Comparison of ENCODE assay signal across 8 mouse cellular contexts in the genomic region with DNA sequence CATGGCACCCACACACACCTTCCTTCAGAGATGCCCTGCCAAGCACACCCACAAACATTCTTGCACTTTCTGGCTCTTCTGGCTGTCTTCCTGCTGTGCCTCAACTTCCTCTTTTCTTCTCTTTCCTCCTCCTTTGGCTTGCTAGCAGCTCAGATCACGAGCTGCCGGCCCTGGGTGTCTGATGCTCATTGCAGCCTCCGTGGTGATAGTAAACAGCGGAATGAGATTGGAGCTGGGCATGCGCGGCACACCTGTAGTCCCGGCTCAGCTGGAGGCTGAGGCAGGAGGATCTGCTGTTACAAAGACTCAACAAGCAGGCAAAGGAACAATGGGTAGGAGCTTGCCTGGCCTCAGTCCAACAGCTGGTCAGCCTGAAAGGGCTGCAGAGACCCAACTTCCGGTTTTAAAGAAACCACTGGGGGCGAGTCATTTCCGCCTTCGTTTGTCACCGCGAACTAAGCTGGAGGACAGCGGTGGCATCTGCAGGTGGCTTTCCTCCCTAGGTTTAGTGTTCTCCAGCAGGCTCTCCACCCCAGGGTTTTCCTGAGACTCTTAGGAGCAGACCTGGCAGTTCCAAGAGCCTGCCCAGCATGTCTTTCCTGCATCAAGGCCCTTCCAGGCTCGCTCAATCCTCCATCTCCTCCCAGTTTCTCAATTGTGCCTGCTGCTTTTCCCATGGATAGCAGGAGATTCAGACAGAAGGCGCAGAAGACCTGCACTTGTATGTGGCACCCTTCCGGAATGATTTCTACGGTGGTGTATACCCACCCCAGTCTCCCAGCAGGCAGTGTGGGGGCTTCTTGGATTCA. TPM values are rescaled to one million over a fixed set of nuclear protein-coding genes. Genes with fewer than 3 reads are reported as not detected.
DNase-seq lines count a peak whose midpoint lies in the region; ATAC-seq and TF ChIP-seq lines count a peak whose summit lies in the region.

No protein-coding gene starts in this region.

- DNase-seq in embryo, embryonic 11 days, result peak; percentile 46
- no peak for DNase-seq in embryo, embryonic 9.5 days (ENCODE audit: extremely low spot score)
- DNase-seq in gastrocnemius, postnatal 25 days, result peak; percentile 58
- DNase-seq in induced T-regulatory cell, adult 2 months (ENCODE audit: low read depth), result peak; percentile 88
- peak in 1 of 3 experiments; percentile 50 for DNase-seq in liver, embryonic 14.5 days (ENCODE audit: low read depth in 3 of 3, low spot score in 3 of 3)
- no peak for DNase-seq in neural tube, embryonic 11.5 days (ENCODE audit: low spot score)
- peak; percentile 69 for DNase-seq in urinary bladder, postnatal 14 days (ENCODE audit: low spot score)

- H3K9ac ChIP-seq in liver, embryonic 14.5 days (replicated peaks), result peak overlapping the region; percentile 66
- no peak overlapping the region for H3K9ac ChIP-seq in neural tube, embryonic 11.5 days (ENCODE audit: low read length)

- H3K4me1 ChIP-seq in liver, embryonic 14.5 days (replicated peaks; ENCODE audit: control insufficient read depth in 2 of 2, insufficient read depth in 2 of 2, low read length in 1 of 2), result peaks cover 31 to 34% of the 10 kb centered on the region in 2 experiments
- H3K4me1 ChIP-seq in neural tube, embryonic 11.5 days (ENCODE audit: control insufficient read depth, insufficient read depth, low read length), result peaks cover 20% of the 10 kb centered on the region

- H3K4me3 ChIP-seq in liver, embryonic 14.5 days (ENCODE audit: insufficient read depth in 1 of 2, low read depth in 2 of 2, low read length in 2 of 2), result peak overlapping the region; percentile 54 to 67
- H3K4me3 ChIP-seq in neural tube, embryonic 11.5 days (ENCODE audit: low read depth, low read length), result no peak overlapping the region

- H3K27ac ChIP-seq in liver, embryonic 14.5 days, result peak overlapping the region; percentile 87
- peak overlapping the region; percentile 36; the same call in 1 of the 2 replicates for H3K27ac ChIP-seq in neural tube, embryonic 11.5 days (ENCODE audit: low read depth, low read length)

- 11% methylated on average over 18 of the region's 18 CpGs for WGBS in liver, embryonic 14.5 days (ENCODE audit: insufficient replicate concordance)
- WGBS in neural tube, embryonic 11.5 days, result 62% methylated on average over 18 of the region's 18 CpGs

- no peaks in the 10 kb centered on the region for H3K27me3 ChIP-seq in liver, embryonic 14.5 days (ENCODE audit: control insufficient read depth, insufficient read depth, low read length)
- no peaks in the 10 kb centered on the region for H3K27me3 ChIP-seq in neural tube, embryonic 11.5 days (ENCODE audit: control insufficient read depth, insufficient read depth, low read length)

- peak overlapping the region; percentile 81 for H3K4me2 ChIP-seq in liver, embryonic 14.5 days (ENCODE audit: low read depth)
- H3K4me2 ChIP-seq in neural tube, embryonic 11.5 days (ENCODE audit: low read depth), result no peak overlapping the region

- TF ChIP-seq EP300 in liver, embryonic 14.5 days (IDR thresholded peaks at IDR 0.05; ENCODE audit: low read depth), result no peak

- peak; percentile 6; the same call in 1 of the 2 replicates for TF ChIP-seq CTCF in liver, embryonic 14.5 days (IDR thresholded peaks at IDR 0.05; ENCODE audit: low read depth)

- peak; percentile 13 for ATAC-seq in activated CD4-positive, CD25-positive, alpha-beta regulatory T cell, adult 4 months
- ATAC-seq in liver, embryonic 14.5 days (ENCODE audit: insufficient read depth), result no peak
- no peak for ATAC-seq in neural tube, embryonic 11.5 days (ENCODE audit: insufficient read depth, low FRiP score, low TSS enrichment)

- peaks cover 11% of the 10 kb centered on the region for H3K36me3 ChIP-seq in liver, embryonic 14.5 days (replicated peaks; ENCODE audit: control insufficient read depth, insufficient read depth, low read depth)
- peaks cover 8% of the 10 kb centered on the region for H3K36me3 ChIP-seq in neural tube, embryonic 11.5 days (ENCODE audit: control insufficient read depth, insufficient read depth, low read length)

- no peaks in the 10 kb centered on the region for H3K9me3 ChIP-seq in liver, embryonic 14.5 days (ENCODE audit: control insufficient read depth, low read length)
- H3K9me3 ChIP-seq in neural tube, embryonic 11.5 days (ENCODE audit: control insufficient read depth, low read length), result no peaks in the 10 kb centered on the region

RNA-seq across cellular contexts. Expression of a gene that starts 6.0 kb away (rescaled TPM):
- 10 to 100 TPM; 31.3 to 64.3 TPM for polyA plus RNA-seq in activated CD4-positive, CD25-positive, alpha-beta regulatory T cell, adult 4 months (2017; shearing (Covaris generic))
- total RNA-seq in gastrocnemius, postnatal 25 days (2021), result 10 to 100 TPM; 10.1 to 14.9 TPM
- polyA plus RNA-seq in liver, embryonic 14.5 days (2012; rRNA removed), result 22.7 and 27.3 TPM in 2 replicates
- 9.9 and 11.6 TPM in 2 replicates for polyA plus RNA-seq in liver, embryonic 14.5 days (2014; fragmentation: Nextera tagmentation; extraction: Ambion mirVana)
- 14.0 and 15.5 TPM in 2 replicates for polyA plus RNA-seq in neural tube, embryonic 11.5 days (2014; fragmentation: Nextera tagmentation; extraction: Ambion mirVana)

Comparison
In these comparisons a context has a peak if more than half of its experiments do, and no peak if none do; other contexts are left out.
1. DNase-seq: peak in embryo, embryonic 11 days (single experiment), gastrocnemius, postnatal 25 days (single experiment), induced T-regulatory cell, adult 2 months (single experiment) and urinary bladder, postnatal 14 days (single experiment); none in embryo, embryonic 9.5 days (single experiment) and neural tube, embryonic 11.5 days (single experiment).